Mouse (Mus musculus): ENCODE results near the gene Olig3.

DNA sequence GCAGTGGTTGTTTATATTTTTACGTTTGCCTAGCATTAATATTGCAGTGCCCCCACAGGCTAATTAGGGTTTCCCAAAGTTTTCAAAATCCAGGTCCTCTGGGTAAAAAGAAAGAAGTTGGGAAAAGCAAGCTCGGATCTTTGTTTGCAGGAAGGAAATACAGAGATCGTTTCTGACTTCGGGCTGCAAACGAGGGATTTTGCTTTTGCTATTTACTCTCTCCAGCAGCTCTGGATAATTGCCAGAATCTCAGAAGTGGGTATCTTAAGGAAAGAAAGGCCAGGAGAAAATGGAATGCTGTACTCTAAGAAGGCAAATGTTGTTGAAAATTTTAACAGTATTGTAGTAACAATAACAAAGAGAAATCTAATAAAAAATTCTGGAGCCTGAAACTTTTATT lies 45.9 kb upstream of the Olig3 start:
- TF ChIP-seq TAL1 (IDR thresholded peaks at IDR 0.05; ENCODE audit: low read length) = no peak
- no peak for TF ChIP-seq GATA1 (IDR thresholded peaks at IDR 0.05; ENCODE audit: low read length)

All from erythroblast, embryonic 14.5 days (primary cell).